Mouse (Mus musculus): ENCODE measurements around the gene Egfl6. TPM values are rescaled to one million over a fixed set of nuclear protein-coding genes. Genes with fewer than 3 reads are reported as not detected.
A peak's percentile ranks its signal among the peaks of the same experiment; 100 is the strongest.

Egfl6 gene
- total RNA-seq, 1 experiment from 2014 or later = 23.9 TPM

DNA sequence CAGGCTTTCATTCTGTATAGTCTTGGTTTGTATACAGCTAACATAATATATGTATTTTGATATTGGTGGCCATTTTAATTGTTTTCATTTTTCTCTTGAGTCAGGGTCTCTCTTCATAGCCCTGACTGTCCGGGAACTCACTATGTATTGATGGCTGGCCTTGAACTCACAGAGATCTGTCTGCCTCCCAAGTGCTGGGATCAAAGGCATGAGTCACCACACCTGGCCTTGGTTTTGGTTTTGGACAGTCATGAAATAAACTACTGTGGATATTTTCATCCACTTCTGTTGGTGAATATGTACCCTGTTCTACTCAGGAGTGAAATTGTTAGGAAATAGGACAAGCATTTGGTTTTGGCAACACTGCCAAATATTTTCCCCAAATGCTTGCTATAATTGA lies 68.9 kb downstream of the Egfl6 start:
- DNase-seq = peak; percentile 32

GRCm38 (mm10) chrX:166515923-166516322 lies 69.6 kb downstream of the Egfl6 start:
- DNase-seq = no peak

- peak; percentile 13 for DNase-seq
Observed at GRCm38 (mm10) chrX:166514035-166514434, 71.5 kb downstream of the Egfl6 start.

DNA sequence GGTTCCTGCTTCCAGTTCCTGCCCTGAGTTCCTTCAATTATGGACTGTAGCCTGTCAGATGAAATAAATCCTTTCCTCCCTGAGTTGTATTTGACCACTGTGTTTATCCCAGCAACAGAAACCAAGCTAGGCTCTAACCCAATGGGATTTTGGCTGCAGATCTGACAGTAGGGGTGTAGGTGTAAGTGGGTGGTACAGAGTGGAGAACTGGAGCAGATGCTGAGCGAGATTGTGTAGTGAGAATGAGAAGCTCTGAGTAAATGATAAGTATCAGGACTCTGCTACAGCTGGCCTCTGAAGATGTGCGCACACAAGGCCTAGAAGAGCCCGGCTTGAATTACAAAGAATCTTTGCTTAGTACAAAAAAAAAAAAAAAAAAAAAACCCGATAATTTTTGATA lies 73.4 kb downstream of the Egfl6 start:
- DNase-seq = no peak

- DNase-seq = no peak
Observed at GRCm38 (mm10) chrX:166511107-166511506, 74.4 kb downstream of the Egfl6 start.

GRCm38 (mm10) chrX:166509761-166510738 lies 75.5 kb downstream of the Egfl6 start:
- DNase-seq = peak; percentile 90

GRCm38 (mm10) chrX:166504421-166504820 lies 81.1 kb downstream of the Egfl6 start:
- DNase-seq = no peak

- no peak for DNase-seq
Observed at GRCm38 (mm10) chrX:166499496-166500190, 85.9 kb downstream of the Egfl6 start.

GRCm38 (mm10) chrX:166497771-166498170 lies 87.7 kb downstream of the Egfl6 start:
- DNase-seq = no peak

- no peak for DNase-seq
Observed at GRCm38 (mm10) chrX:166495052-166495451, 90.5 kb downstream of the Egfl6 start.

GRCm38 (mm10) chrX:166479365-166479983 lies 106.0 kb downstream of the Egfl6 start, which contains the start of gene Rab9:
TSS of gene Rab9 (minus strand) at chrX:166479867.
- peak; percentile 94 for DNase-seq

- DNase-seq = peak; percentile 4
Observed at GRCm38 (mm10) chrX:166478631-166479364, 106.7 kb downstream of the Egfl6 start.

- DNase-seq = no peak
Observed at GRCm38 (mm10) chrX:166477393-166477792, 108.1 kb downstream of the Egfl6 start.

Other genes starting within 250 kb of the Egfl6 start
- gene Trappc2, start 145.1 kb downstream of the Egfl6 start, total RNA-seq (2021) = 16.5 and 18.3 TPM in 2 replicates
- gene Ofd1, start 145.0 kb downstream of the Egfl6 start, total RNA-seq (2021) = 6.9 and 9.4 TPM in 2 replicates
- 55.3 and 58.7 TPM in 2 replicates for gene Rab9, start 105.9 kb downstream of the Egfl6 start, total RNA-seq (2021)
- 5.0 and 7.1 TPM in 2 replicates for gene Tceanc, start 67.2 kb downstream of the Egfl6 start, total RNA-seq (2021)